Mouse (Mus musculus): ENCODE data around the gene Srek1ip1. TPM values are rescaled to one million over a fixed set of nuclear protein-coding genes. Genes with fewer than 3 reads are reported as not detected.

The Srek1ip1 gene
- polyA plus RNA-seq, 1 experiment from 2014 or later, result 22.6 TPM

- Histone ChIP-seq H3K4me2 (replicated peaks) (peak overlapping the region; percentile 61), H3K27ac (0 out of 2 replicates have a peak overlapping the region, but pooled peaks have one; percentile 52), H3K4me1 (replicated peaks) (peaks cover 30% of the 10 kb centered on the region), H3K4me3 (replicated peaks) (peak overlapping the region; percentile 64), H3K36me3 (no peaks in the 10 kb centered on the region), H3K9me3 (no peaks in the 10 kb centered on the region), H3K9ac (replicated peaks) (peak overlapping the region; percentile 89), H3K27me3 (no peaks in the 10 kb centered on the region)
- ATAC-seq, result peak; percentile 7
- WGBS, result 9% methylated on average over 8 of the region's 8 CpGs
These were observed 24.0 kb downstream of the Srek1ip1 start for GRCm38 (mm10) chr13:104816270-104816634.

- peak within 1 kb of the TSS; percentile 61 for H3K4me2 ChIP-seq (replicated peaks)
- peak within 1 kb of the TSS; percentile 89 for H3K9ac ChIP-seq (replicated peaks)
- H3K27me3 ChIP-seq, result no peaks in the 10 kb centered on the region
- ATAC-seq, result peak; percentile 96
- H3K4me1 ChIP-seq (replicated peaks), result peaks cover 30% of the 10 kb centered on the region
- H3K27ac ChIP-seq, result peak within 1 kb of the TSS; percentile 52
- H3K4me3 ChIP-seq (replicated peaks), result peak within 1 kb of the TSS; percentile 64
- H3K36me3 ChIP-seq, result no peaks in the 10 kb centered on the region
- under 1% methylated on average over 50 of the region's 50 CpGs for WGBS
- H3K9me3 ChIP-seq, result no peaks in the 10 kb centered on the region
These were observed 24.6 kb downstream of the Srek1ip1 start, which contains the start of gene Cwc27 for GRCm38 (mm10) chr13:104816635-104817571. TSS of gene Cwc27 (minus strand) at chr13:104817142.

- Histone ChIP-seq H3K9me3 (no peaks in the 10 kb centered on the region), H3K4me1 (replicated peaks) (peaks cover 33% of the 10 kb centered on the region), H3K27me3 (no peaks in the 10 kb centered on the region), H3K27ac (no peak overlapping the region), H3K36me3 (no peaks in the 10 kb centered on the region), H3K9ac (replicated peaks) (peak overlapping the region; percentile 89), H3K4me3 (replicated peaks) (peak overlapping the region; percentile 64), H3K4me2 (replicated peaks) (peak overlapping the region; percentile 61)
- WGBS, result 56% methylated on average over 12 of the region's 12 CpGs
- ATAC-seq, result no peak
These were observed 25.4 kb downstream of the Srek1ip1 start for GRCm38 (mm10) chr13:104817696-104818095.

- Histone ChIP-seq H3K4me3 (replicated peaks) (no peak overlapping the region), H3K36me3 (no peaks in the 10 kb centered on the region), H3K9ac (replicated peaks) (no peak overlapping the region), H3K27ac (no peak overlapping the region), H3K27me3 (no peaks in the 10 kb centered on the region), H3K9me3 (no peaks in the 10 kb centered on the region), H3K4me2 (replicated peaks) (no peak overlapping the region), H3K4me1 (replicated peaks) (peaks cover 22% of the 10 kb centered on the region)
- ATAC-seq, result no peak
These were observed 28.9 kb downstream of the Srek1ip1 start for GRCm38 (mm10) chr13:104821192-104821591.

- 93% methylated on average over 1 of the region's 1 CpGs for WGBS
- ATAC-seq, result no peak
- peaks cover 21% of the 10 kb centered on the region for H3K4me1 ChIP-seq (replicated peaks)
These were observed 29.6 kb downstream of the Srek1ip1 start for GRCm38 (mm10) chr13:104821908-104822307.

GRCm38 (mm10) chr13:104822411-104822838, 30.1 kb downstream of the Srek1ip1 start:
- 33% methylated on average over 8 of the region's 8 CpGs for WGBS
- Histone ChIP-seq H3K4me3 (replicated peaks) (no peak overlapping the region), H3K27me3 (no peaks in the 10 kb centered on the region), H3K36me3 (peaks cover 6% of the 10 kb centered on the region), H3K4me2 (replicated peaks) (no peak overlapping the region), H3K4me1 (replicated peaks) (peaks cover 18% of the 10 kb centered on the region), H3K9me3 (no peaks in the 10 kb centered on the region), H3K27ac (no peak overlapping the region), H3K9ac (replicated peaks) (no peak overlapping the region)
- peak; percentile 70 for ATAC-seq

More at GRCm38 (mm10) chr13:104821908-104822307, 29.6 kb downstream of the Srek1ip1 start:
- Histone ChIP-seq H3K27ac (no peak overlapping the region), H3K4me3 (replicated peaks) (no peak overlapping the region), H3K9me3 (no peaks in the 10 kb centered on the region), H3K9ac (replicated peaks) (no peak overlapping the region), H3K36me3 (peaks cover under 1% of the 10 kb centered on the region), H3K4me2 (replicated peaks) (no peak overlapping the region), H3K27me3 (no peaks in the 10 kb centered on the region)

GRCm38 (mm10) chr13:104825470-104825869, 33.2 kb downstream of the Srek1ip1 start:
- Histone ChIP-seq H3K9ac (replicated peaks) (no peak overlapping the region), H3K4me3 (replicated peaks) (no peak overlapping the region), H3K36me3 (peaks cover 33% of the 10 kb centered on the region), H3K4me2 (replicated peaks) (no peak overlapping the region), H3K27ac (no peak overlapping the region), H3K27me3 (no peaks in the 10 kb centered on the region), H3K9me3 (no peaks in the 10 kb centered on the region), H3K4me1 (replicated peaks) (0 out of 2 replicates have a peak, but pooled peaks cover 4% of the 10 kb centered on the region)
- no peak for ATAC-seq
- 89% methylated on average over 2 of the region's 2 CpGs for WGBS

- no peak for ATAC-seq
- Histone ChIP-seq H3K4me3 (replicated peaks) (no peak overlapping the region), H3K4me2 (replicated peaks) (no peak overlapping the region), H3K27ac (no peak overlapping the region), H3K36me3 (peaks cover 61% of the 10 kb centered on the region), H3K4me1 (replicated peaks) (no peaks in the 10 kb centered on the region), H3K27me3 (no peaks in the 10 kb centered on the region), H3K9me3 (no peaks in the 10 kb centered on the region), H3K9ac (replicated peaks) (no peak overlapping the region)
- WGBS, result 95% methylated on average over 13 of the region's 13 CpGs
These were observed 40.5 kb downstream of the Srek1ip1 start for GRCm38 (mm10) chr13:104832811-104833210.

- H3K4me2 ChIP-seq (replicated peaks), result no peak overlapping the region
- no peaks in the 10 kb centered on the region for H3K27me3 ChIP-seq
- H3K36me3 ChIP-seq, result peaks cover 39% of the 10 kb centered on the region
- WGBS, result 82% methylated on average over 7 of the region's 7 CpGs
- no peaks in the 10 kb centered on the region for H3K4me1 ChIP-seq (replicated peaks)
- no peak overlapping the region for H3K4me3 ChIP-seq (replicated peaks)
- no peak overlapping the region for H3K27ac ChIP-seq
- H3K9ac ChIP-seq (replicated peaks), result no peak overlapping the region
- H3K9me3 ChIP-seq, result no peaks in the 10 kb centered on the region
- ATAC-seq, result no peak
These were observed 45.3 kb downstream of the Srek1ip1 start for GRCm38 (mm10) chr13:104837628-104838027.

- Histone ChIP-seq H3K27ac (no peak overlapping the region), H3K27me3 (no peaks in the 10 kb centered on the region), H3K9me3 (no peaks in the 10 kb centered on the region), H3K4me1 (replicated peaks) (no peaks in the 10 kb centered on the region), H3K4me2 (replicated peaks) (no peak overlapping the region), H3K9ac (replicated peaks) (no peak overlapping the region), H3K4me3 (replicated peaks) (no peak overlapping the region), H3K36me3 (peaks cover 13% of the 10 kb centered on the region)
- WGBS, result 85% methylated on average over 4 of the region's 4 CpGs
- no peak for ATAC-seq
These were observed 49.7 kb downstream of the Srek1ip1 start for GRCm38 (mm10) chr13:104841937-104842336.

GRCm38 (mm10) chr13:104843295-104844089, 51.2 kb downstream of the Srek1ip1 start:
- Histone ChIP-seq H3K4me1 (replicated peaks) (no peaks in the 10 kb centered on the region), H3K4me2 (replicated peaks) (no peak overlapping the region), H3K27ac (no peak overlapping the region), H3K36me3 (peaks cover 5% of the 10 kb centered on the region), H3K27me3 (no peaks in the 10 kb centered on the region), H3K9ac (replicated peaks) (no peak overlapping the region), H3K4me3 (replicated peaks) (no peak overlapping the region), H3K9me3 (no peaks in the 10 kb centered on the region)
- no peak for ATAC-seq
- WGBS, result 92% methylated on average over 11 of the region's 13 CpGs

GRCm38 (mm10) chr13:104853645-104854044, 61.4 kb downstream of the Srek1ip1 start:
- Histone ChIP-seq H3K9ac (replicated peaks) (no peak overlapping the region), H3K27ac (no peak overlapping the region), H3K36me3 (no peaks in the 10 kb centered on the region), H3K4me2 (replicated peaks) (no peak overlapping the region), H3K4me3 (replicated peaks) (no peak overlapping the region), H3K27me3 (no peaks in the 10 kb centered on the region), H3K9me3 (no peaks in the 10 kb centered on the region), H3K4me1 (replicated peaks) (no peaks in the 10 kb centered on the region)
- WGBS, result 84% methylated on average over 2 of the region's 2 CpGs
- no peak for ATAC-seq
